In genomic region chr2:111058586-111059261, GRCm38 (mm10) we compare ENCODE assay signal across 9 mouse cellular contexts. TPM values are rescaled to one million over a fixed set of nuclear protein-coding genes. Genes with fewer than 3 reads are reported as not detected.
A peak's percentile ranks its signal among the peaks of the same experiment; 100 is the strongest.
DNase-seq lines count a peak whose midpoint lies in the region; ATAC-seq and TF ChIP-seq lines count a peak whose summit lies in the region.
"Had no signal": no experiment of that assay in that cellular context is flagged by ENCODE, and none has a peak within 500 bp of the region (broad histone marks: within the 10 kb centered on the region; RNA-seq: fewer than 3 reads in every experiment).

No protein-coding gene starts in this region.

- H3K27me3 ChIP-seq in forebrain, embryonic 12.5 days, result no peaks in the 10 kb centered on the region
- H3K27me3 ChIP-seq in midbrain, postnatal 0 days (ENCODE audit: insufficient read depth, low read length), result no peaks in the 10 kb centered on the region
- H3K27me3 ChIP-seq: liver, embryonic 13.5 days had no signal

- peak; percentile 54 for ATAC-seq in activated CD4-positive, CD25-positive, alpha-beta regulatory T cell, adult 4 months
- ATAC-seq in forebrain, embryonic 12.5 days (ENCODE audit: low FRiP score), result peak; percentile 85; the same call in 1 of the 2 replicates
- peak; percentile 81 for ATAC-seq in midbrain, postnatal 0 days (ENCODE audit: low FRiP score)

- no peak overlapping the region for H3K9ac ChIP-seq in forebrain, embryonic 12.5 days
- no peak overlapping the region for H3K9ac ChIP-seq in midbrain, postnatal 0 days (replicated peaks; ENCODE audit: low read length, poor library complexity, severe bottlenecking)
- H3K9ac ChIP-seq: liver, embryonic 13.5 days had no signal

- peak in 1 of 2 experiments; percentile 15 for DNase-seq in left cerebral cortex, adult 2 months (ENCODE audit: extremely low spot score in 1 of 2, low spot score in 2 of 2)
- DNase-seq in left cerebral cortex, adult 8-10 months (ENCODE audit: low spot score in 2 of 2), result no peak
- DNase-seq in kidney, postnatal 14 days, result peak; percentile 19
- DNase-seq in midbrain, postnatal 0 days (ENCODE audit: low spot score), result peak; percentile 75
- no peak for DNase-seq in natural killer cell, adult 2 months (ENCODE audit: low spot score in 2 of 2)
- DNase-seq in urinary bladder, postnatal 25 days (ENCODE audit: low spot score), result no peak
- DNase-seq: liver, embryonic 13.5 days had no signal

- no peaks in the 10 kb centered on the region for H3K9me3 ChIP-seq in forebrain, embryonic 12.5 days
- no peaks in the 10 kb centered on the region for H3K9me3 ChIP-seq in midbrain, postnatal 0 days (ENCODE audit: low read length)
- H3K9me3 ChIP-seq: liver, embryonic 13.5 days had no signal

- no peaks in the 10 kb centered on the region for H3K4me1 ChIP-seq in forebrain, embryonic 12.5 days
- H3K4me1 ChIP-seq in midbrain, postnatal 0 days (ENCODE audit: insufficient read depth, low read length), result no peaks in the 10 kb centered on the region
- H3K4me1 ChIP-seq: liver, embryonic 13.5 days had no signal

- no peak overlapping the region for H3K4me3 ChIP-seq in left cerebral cortex, adult 2 months
- H3K4me3 ChIP-seq in forebrain, embryonic 12.5 days (replicated peaks), result no peak overlapping the region
- no peak overlapping the region for H3K4me3 ChIP-seq in midbrain, postnatal 0 days (ENCODE audit: low read depth, low read length)
- H3K4me3 ChIP-seq: liver, embryonic 13.5 days had no signal

- WGBS in forebrain, embryonic 12.5 days, result 94% methylated on average over 1 of the region's 1 CpGs
- WGBS in midbrain, postnatal 0 days, result 98% methylated on average over 1 of the region's 1 CpGs

- H3K27ac ChIP-seq in left cerebral cortex, adult 2 months, result no peak overlapping the region
- no peak overlapping the region for H3K27ac ChIP-seq in forebrain, embryonic 12.5 days
- H3K27ac ChIP-seq in midbrain, postnatal 0 days (ENCODE audit: low read depth, low read length), result no peak overlapping the region
- H3K27ac ChIP-seq: liver, embryonic 13.5 days had no signal

- no peak overlapping the region for H3K4me2 ChIP-seq in forebrain, embryonic 12.5 days
- H3K4me2 ChIP-seq in midbrain, postnatal 0 days (ENCODE audit: low read depth, low read length, poor library complexity, severe bottlenecking), result no peak overlapping the region
- H3K4me2 ChIP-seq: liver, embryonic 13.5 days had no signal

- TF ChIP-seq CTCF in left cerebral cortex, adult 2 months (IDR thresholded peaks at IDR 0.05), result peak; percentile 89
- TF ChIP-seq CTCF in midbrain, postnatal 0 days (IDR thresholded peaks at IDR 0.05), result peak; percentile 90

- intact Hi-C loops in left cerebral cortex, adult 2 months (cut with DNase I), result loop anchor here (5.0 kb wide), 3 partner anchors 66 to 831 kb away; no protein-coding TSS in a partner anchor

- H3K36me3 ChIP-seq in forebrain, embryonic 12.5 days (replicated peaks), result no peaks in the 10 kb centered on the region
- no peaks in the 10 kb centered on the region for H3K36me3 ChIP-seq in midbrain, postnatal 0 days (ENCODE audit: insufficient read depth, low read length)
- H3K36me3 ChIP-seq: liver, embryonic 13.5 days had no signal

RNA-seq across cellular contexts. Expression of gene Gm13941, which starts 47.1 kb away (rescaled TPM):
- not detected for total RNA-seq in left cerebral cortex, adult 2 months (2021)
- not detected for total RNA-seq in left cerebral cortex, adult 8-10 months (2022)
- polyA plus RNA-seq in activated CD4-positive, CD25-positive, alpha-beta regulatory T cell, adult 4 months (2017; shearing (Covaris generic)), result not detected
- not detected in 2 replicates for polyA plus RNA-seq in forebrain, embryonic 12.5 days (2016; fragmentation: Nextera tagmentation; extraction: Ambion mirVana)
- not detected in 2 replicates for total RNA-seq in midbrain, postnatal 0 days (2014; rRNA removed)
- not detected in 2 replicates for polyA plus RNA-seq in midbrain, postnatal 0 days (2015; fragmentation: Nextera tagmentation; extraction: Ambion mirVana)
- polyA plus RNA-seq: liver, embryonic 13.5 days had no signal

Comparison
In these comparisons a context has a peak if more than half of its experiments do, and no peak if none do; other contexts are left out.
1. DNase-seq: peak in kidney, postnatal 14 days (single experiment) and midbrain, postnatal 0 days (single experiment); none in left cerebral cortex, adult 8-10 months (0 of 2), natural killer cell, adult 2 months (0 of 2) and urinary bladder, postnatal 25 days (single experiment).
2. Peak in every context shown above with its lines, with median percentiles within 50 percentile points of each other: ATAC-seq.